Mouse (Mus musculus): Measurements from ENCODE around the gene Myo16. TPM values are rescaled to one million over a fixed set of nuclear protein-coding genes. Genes with fewer than 3 reads are reported as not detected.

Myo16 gene
- total and polyA plus RNA-seq, 3 experiments = not detected

DNA sequence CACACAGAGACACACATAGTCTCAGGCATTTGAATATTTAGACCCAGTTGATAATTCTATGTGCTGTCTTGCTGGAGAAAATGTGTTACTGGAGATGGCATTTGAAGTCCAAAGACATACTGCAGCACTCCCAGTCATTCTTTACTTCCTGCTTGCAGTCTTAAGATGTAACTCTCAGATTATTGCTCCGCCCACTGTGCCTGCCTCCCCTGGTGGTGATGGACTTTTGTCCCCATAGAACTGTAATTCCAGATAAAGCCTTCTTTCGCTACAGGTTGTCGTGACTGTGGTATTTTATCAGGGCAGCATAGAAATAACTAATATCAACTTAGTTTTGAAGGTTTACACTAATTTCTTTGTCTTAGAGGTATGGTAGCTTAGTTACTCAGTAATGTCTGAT, 102.9 kb downstream of the Myo16 start:
- Histone ChIP-seq H3K4me3 (ENCODE audit: control insufficient read depth in 1 of 2, insufficient read depth in 1 of 2, low read depth in 2 of 2, low read length in 2 of 2) (no peak overlapping the region), H3K27me3 (ENCODE audit: control insufficient read depth in 1 of 2, insufficient read depth in 2 of 2, low read length in 2 of 2) (no peaks in the 10 kb centered on the region), H3K36me3 (ENCODE audit: control insufficient read depth in 1 of 2, insufficient read depth in 2 of 2, low read length in 2 of 2) (no peaks in the 10 kb centered on the region), H3K4me1 (ENCODE audit: control insufficient read depth in 1 of 2, insufficient read depth in 2 of 2, low read length in 2 of 2) (no peaks in the 10 kb centered on the region), H3K79me2 (ENCODE audit: control insufficient read depth, insufficient read depth, low read length, poor library complexity) (no peaks in the 10 kb centered on the region), H3K9me3 (replicated peaks; ENCODE audit: insufficient read depth, low read length) (no peaks in the 10 kb centered on the region), H3K27ac (ENCODE audit: control insufficient read depth, low read depth, low read length) (no peak overlapping the region), H3K9ac (ENCODE audit: control insufficient read depth, low read depth, low read length, poor library complexity, severe bottlenecking) (no peak overlapping the region)
- TF ChIP-seq SIN3A (IDR thresholded peaks at IDR 0.05; ENCODE audit: low read length) (no peak), SMC3 (IDR thresholded peaks at IDR 0.05; ENCODE audit: low read depth, low read length) (no peak), ZC3H11A (IDR thresholded peaks at IDR 0.05; ENCODE audit: low read depth, low read length) (no peak), UBTF (IDR thresholded peaks at IDR 0.05; ENCODE audit: borderline replicate concordance, insufficient read depth, low read depth, low read length) (no peak), MEF2A (IDR thresholded peaks at IDR 0.05; ENCODE audit: extremely low read depth, insufficient replicate concordance, low read depth, low read length, poor library complexity, severe bottlenecking) (no peak)
- DNase-seq (ENCODE audit: low read depth, low spot score) = no peak

GRCm38 (mm10) chr8:10270094-10270493, 116.4 kb downstream of the Myo16 start:
- H3K27me3 ChIP-seq (ENCODE audit: control insufficient read depth in 1 of 2, insufficient read depth in 2 of 2, low read length in 2 of 2) = no peaks in the 10 kb centered on the region
- H3K9me3 ChIP-seq (replicated peaks; ENCODE audit: insufficient read depth, low read length) = no peaks in the 10 kb centered on the region
- no peak overlapping the region for H3K27ac ChIP-seq (ENCODE audit: control insufficient read depth, low read depth, low read length)
- no peak overlapping the region for H3K9ac ChIP-seq (ENCODE audit: control insufficient read depth, low read depth, low read length, poor library complexity, severe bottlenecking)
- no peaks in the 10 kb centered on the region for H3K79me2 ChIP-seq (ENCODE audit: control insufficient read depth, insufficient read depth, low read length, poor library complexity)
- H3K4me1 ChIP-seq (ENCODE audit: control insufficient read depth in 1 of 2, insufficient read depth in 2 of 2, low read length in 2 of 2) = no peaks in the 10 kb centered on the region
- no peak overlapping the region for H3K4me3 ChIP-seq (ENCODE audit: control insufficient read depth in 1 of 2, insufficient read depth in 1 of 2, low read depth in 2 of 2, low read length in 2 of 2)
- no peaks in the 10 kb centered on the region for H3K36me3 ChIP-seq (ENCODE audit: control insufficient read depth in 1 of 2, insufficient read depth in 2 of 2, low read length in 2 of 2)
- DNase-seq (ENCODE audit: low read depth, low spot score) = no peak
- TF ChIP-seq TBP (IDR thresholded peaks at IDR 0.05; ENCODE audit: low read depth, low read length) (no peak), TAL1 (IDR thresholded peaks at IDR 0.05; ENCODE audit: low read length) (no peak)

GRCm38 (mm10) chr8:10292600-10292999, 138.9 kb downstream of the Myo16 start:
- Histone ChIP-seq H3K79me2 (ENCODE audit: control insufficient read depth, insufficient read depth, low read length, poor library complexity) (no peaks in the 10 kb centered on the region), H3K27me3 (ENCODE audit: control insufficient read depth in 1 of 2, insufficient read depth in 2 of 2, low read length in 2 of 2) (no peaks in the 10 kb centered on the region), H3K36me3 (ENCODE audit: control insufficient read depth in 1 of 2, insufficient read depth in 2 of 2, low read length in 2 of 2) (no peaks in the 10 kb centered on the region), H3K9ac (ENCODE audit: control insufficient read depth, low read depth, low read length, poor library complexity, severe bottlenecking) (no peak overlapping the region), H3K4me1 (ENCODE audit: control insufficient read depth in 1 of 2, insufficient read depth in 2 of 2, low read length in 2 of 2) (no peaks in the 10 kb centered on the region), H3K27ac (ENCODE audit: control insufficient read depth, low read depth, low read length) (no peak overlapping the region), H3K4me3 (ENCODE audit: control insufficient read depth in 1 of 2, insufficient read depth in 1 of 2, low read depth in 2 of 2, low read length in 2 of 2) (no peak overlapping the region), H3K9me3 (replicated peaks; ENCODE audit: insufficient read depth, low read length) (no peaks in the 10 kb centered on the region)
- TF ChIP-seq CTCF (IDR thresholded peaks at IDR 0.05 in 2 of 3, conservative IDR thresholded peaks at IDR 0.05 in 1 of 3; ENCODE audit: control insufficient read depth in 1 of 3, insufficient read depth in 1 of 3, low read depth in 2 of 3, low read length in 3 of 3, poor library complexity in 1 of 3, severe bottlenecking in 1 of 3) (no peak), SIN3A (IDR thresholded peaks at IDR 0.05; ENCODE audit: low read length) (no peak), TBP (IDR thresholded peaks at IDR 0.05; ENCODE audit: low read depth, low read length) (no peak), MAZ (IDR thresholded peaks at IDR 0.05; ENCODE audit: low read depth, low read length) (no peak), MAX (IDR thresholded peaks at IDR 0.05; ENCODE audit: low read length) (no peak), GATA1 (IDR thresholded peaks at IDR 0.05; ENCODE audit: low read depth, low read length) (no peak), GABPA (IDR thresholded peaks at IDR 0.05; ENCODE audit: low read depth, low read length) (no peak), POLR2A (IDR thresholded peaks at IDR 0.05; ENCODE audit: control insufficient read depth in 1 of 2, insufficient read depth in 1 of 2, low read depth in 1 of 2, low read length in 2 of 2, poor library complexity in 1 of 2) (no peak), USF1 (IDR thresholded peaks at IDR 0.05; ENCODE audit: low read depth, low read length) (no peak), CHD1 (IDR thresholded peaks at IDR 0.05; ENCODE audit: low read depth, low read length) (no peak), ETS1 (IDR thresholded peaks at IDR 0.05; ENCODE audit: low read depth, low read length) (no peak), E2F4 (IDR thresholded peaks at IDR 0.05; ENCODE audit: borderline replicate concordance, low read depth, low read length) (no peak), NELFE (IDR thresholded peaks at IDR 0.05; ENCODE audit: low read depth, low read length) (no peak), SMC3 (IDR thresholded peaks at IDR 0.05; ENCODE audit: low read depth, low read length) (no peak), HCFC1 (IDR thresholded peaks at IDR 0.05; ENCODE audit: low read depth, low read length) (no peak), USF2 (IDR thresholded peaks at IDR 0.05; ENCODE audit: borderline replicate concordance in 1 of 2, insufficient read depth in 1 of 2, low read depth in 1 of 2, low read length in 2 of 2) (no peak), CHD2 (IDR thresholded peaks at IDR 0.05; ENCODE audit: low read length) (no peak), EP300 (IDR thresholded peaks at IDR 0.05; ENCODE audit: low read depth in 1 of 2, low read length in 2 of 2) (no peak), RAD21 (IDR thresholded peaks at IDR 0.05; ENCODE audit: low read depth, low read length) (no peak), KAT2A (conservative IDR thresholded peaks at IDR 0.05; ENCODE audit: low read depth, low read length) (no peak)
- DNase-seq (ENCODE audit: low read depth, low spot score) = no peak
